Mouse (Mus musculus): ENCODE results near the gene Mgat4a. TPM values are rescaled to one million over a fixed set of nuclear protein-coding genes. Genes with fewer than 3 reads are reported as not detected.
"Not testable (repeated sequence)": the region's sequence is repeated elsewhere in the genome, so short reads cannot be mapped to it uniquely, and the experiment has no call there.

Mgat4a gene
- total and polyA plus RNA-seq, 3 experiments, result 22.3 to 23.2 (median 22.9) TPM

- H3K79me2 ChIP-seq (replicated peaks; ENCODE audit: control insufficient read depth, extremely low read depth, insufficient read depth, poor library complexity, severe bottlenecking), result peaks cover 14% of the 10 kb centered on the region
- no peaks in the 10 kb centered on the region for H3K9me3 ChIP-seq (replicated peaks; ENCODE audit: low read length)
- H3K36me3 ChIP-seq (replicated peaks in 1 of 2; ENCODE audit: control insufficient read depth in 1 of 2, insufficient read depth in 1 of 2, low read length in 1 of 2), result peaks cover 5 to 25% of the 10 kb centered on the region in 2 experiments
- H3K4me3 ChIP-seq (replicated peaks in 1 of 3; ENCODE audit: low read depth in 2 of 3, low read length in 2 of 3, poor library complexity in 1 of 3), result no peak overlapping the region
- H3K4me2 ChIP-seq (ENCODE audit: insufficient read depth, low read depth, poor library complexity, severe bottlenecking), result no peak overlapping the region
- H3K9ac ChIP-seq (ENCODE audit: insufficient read depth, low read depth), result no peak overlapping the region
- H3K27me3 ChIP-seq (replicated peaks), result no peaks in the 10 kb centered on the region
- peaks cover 6 to 45% of the 10 kb centered on the region in 2 experiments; a peak in 3 of 4 replicates for H3K4me1 ChIP-seq (ENCODE audit: control insufficient read depth in 1 of 2, insufficient read depth in 2 of 2)
- H3K27ac ChIP-seq (ENCODE audit: insufficient read depth, low read depth), result no peak overlapping the region
- no peak for DNase-seq (ENCODE audit: extremely low read depth)
- dilution Hi-C loops (cut with MboI; ENCODE audit: extremely low pct_ligation_motif_present, extremely low pct_unique_long_range_greater_than_20kb, low sequenced_read_pairs) (no loop called here), in situ Hi-C loops (cut with MboI; ENCODE audit: low pct_ligation_motif_present, low pct_unique_long_range_greater_than_20kb, low sequenced_read_pairs) (no loop called here)
- no peak for TF ChIP-seq SIN3A (IDR thresholded peaks at IDR 0.05; ENCODE audit: low read length)
- no peak for TF ChIP-seq EP300 (IDR thresholded peaks at IDR 0.05; ENCODE audit: low read length)
- no peak for TF ChIP-seq KAT2A (IDR thresholded peaks at IDR 0.05; ENCODE audit: insufficient replicate concordance, low read length)
- no peak for TF ChIP-seq JUND (conservative IDR thresholded peaks at IDR 0.05; ENCODE audit: low read depth, low read length)
- no peak for TF ChIP-seq POLR2AphosphoS2 (IDR thresholded peaks at IDR 0.05; ENCODE audit: low read depth, low read length)
- no peak for TF ChIP-seq SMC3 (IDR thresholded peaks at IDR 0.05; ENCODE audit: low read depth, low read length)
- TF ChIP-seq CHD2 (IDR thresholded peaks at IDR 0.05; ENCODE audit: low read length), result no peak
- no peak for TF ChIP-seq GABPA (IDR thresholded peaks at IDR 0.05; ENCODE audit: insufficient replicate concordance, low read depth, low read length)
- TF ChIP-seq PAX5 (IDR thresholded peaks at IDR 0.05; ENCODE audit: low read length), result no peak
- no peak for TF ChIP-seq NRF1 (IDR thresholded peaks at IDR 0.05; ENCODE audit: low read depth, low read length)
Measured at GRCm38 (mm10) chr1:37500723-37501122, 40.1 kb downstream of the Mgat4a start.

- H3K4me2 ChIP-seq (ENCODE audit: insufficient read depth, low read depth, poor library complexity, severe bottlenecking); DNase-seq (ENCODE audit: extremely low read depth); H3K4me3 ChIP-seq (replicated peaks in 1 of 3; ENCODE audit: low read depth in 2 of 3, low read length in 2 of 3, poor library complexity in 1 of 3); in situ Hi-C loops (cut with MboI; ENCODE audit: low pct_ligation_motif_present, low pct_unique_long_range_greater_than_20kb, low sequenced_read_pairs); H3K9ac ChIP-seq (ENCODE audit: insufficient read depth, low read depth); H3K27me3 ChIP-seq (replicated peaks); dilution Hi-C loops (cut with MboI; ENCODE audit: extremely low pct_ligation_motif_present, extremely low pct_unique_long_range_greater_than_20kb, low sequenced_read_pairs); H3K9me3 ChIP-seq (replicated peaks; ENCODE audit: low read length); H3K27ac ChIP-seq (ENCODE audit: insufficient read depth, low read depth): not testable (repeated sequence)
- peaks cover 5 to 28% of the 10 kb centered on the region in 2 experiments for H3K36me3 ChIP-seq (replicated peaks in 1 of 2; ENCODE audit: control insufficient read depth in 1 of 2, insufficient read depth in 1 of 2, low read length in 1 of 2)
- peaks cover 8 to 43% of the 10 kb centered on the region in 2 experiments; a peak in 3 of 4 replicates for H3K4me1 ChIP-seq (ENCODE audit: control insufficient read depth in 1 of 2, insufficient read depth in 2 of 2)
- peaks cover 19% of the 10 kb centered on the region for H3K79me2 ChIP-seq (replicated peaks; ENCODE audit: control insufficient read depth, extremely low read depth, insufficient read depth, poor library complexity, severe bottlenecking)
Measured at GRCm38 (mm10) chr1:37499395-37499794, 41.4 kb downstream of the Mgat4a start.

- Histone ChIP-seq H3K9ac (ENCODE audit: insufficient read depth, low read depth) (no peak overlapping the region), H3K36me3 (replicated peaks in 1 of 2; ENCODE audit: control insufficient read depth in 1 of 2, insufficient read depth in 1 of 2, low read length in 1 of 2) (peaks cover 5 to 30% of the 10 kb centered on the region in 2 experiments)
Measured at GRCm38 (mm10) chr1:37498911-37499310, 41.9 kb downstream of the Mgat4a start.

More at GRCm38 (mm10) chr1:37498911-37499310, 41.9 kb downstream of the Mgat4a start:
- in situ Hi-C loops (cut with MboI; ENCODE audit: low pct_ligation_motif_present, low pct_unique_long_range_greater_than_20kb, low sequenced_read_pairs), result no loop called here
- H3K4me2 ChIP-seq (ENCODE audit: insufficient read depth, low read depth, poor library complexity, severe bottlenecking), result no peak overlapping the region
- no peaks in the 10 kb centered on the region for H3K9me3 ChIP-seq (replicated peaks; ENCODE audit: low read length)
- peaks cover 8 to 41% of the 10 kb centered on the region in 2 experiments; a peak in 3 of 4 replicates for H3K4me1 ChIP-seq (ENCODE audit: control insufficient read depth in 1 of 2, insufficient read depth in 2 of 2)
- no peak overlapping the region for H3K27ac ChIP-seq (ENCODE audit: insufficient read depth, low read depth)
- peaks cover 19% of the 10 kb centered on the region for H3K79me2 ChIP-seq (replicated peaks; ENCODE audit: control insufficient read depth, extremely low read depth, insufficient read depth, poor library complexity, severe bottlenecking)
- dilution Hi-C loops (cut with MboI; ENCODE audit: extremely low pct_ligation_motif_present, extremely low pct_unique_long_range_greater_than_20kb, low sequenced_read_pairs), result no loop called here
- no peak overlapping the region for H3K4me3 ChIP-seq (replicated peaks in 1 of 3; ENCODE audit: low read depth in 2 of 3, low read length in 2 of 3, poor library complexity in 1 of 3)
- no peaks in the 10 kb centered on the region for H3K27me3 ChIP-seq (replicated peaks)
- TF ChIP-seq PAX5 (IDR thresholded peaks at IDR 0.05; ENCODE audit: low read length) (no peak), ZKSCAN1 (IDR thresholded peaks at IDR 0.05; ENCODE audit: borderline replicate concordance, low read depth, low read length) (no peak), BHLHE40 (IDR thresholded peaks at IDR 0.05; ENCODE audit: low read depth, low read length) (no peak), E2F4 (IDR thresholded peaks at IDR 0.05; ENCODE audit: insufficient replicate concordance, low read depth, low read length) (no peak), MXI1 (IDR thresholded peaks at IDR 0.05; ENCODE audit: low read depth, low read length) (no peak), POLR2AphosphoS2 (IDR thresholded peaks at IDR 0.05; ENCODE audit: low read depth, low read length) (no peak), MAFK (IDR thresholded peaks at IDR 0.05; ENCODE audit: insufficient replicate concordance, low read length) (no peak), NRF1 (IDR thresholded peaks at IDR 0.05; ENCODE audit: low read depth, low read length) (no peak), IRF4 (IDR thresholded peaks at IDR 0.05; ENCODE audit: low read depth, low read length) (no peak)
- DNase-seq (ENCODE audit: extremely low read depth), result no peak
